Mouse (Mus musculus) midbrain, embryonic 11.5 days (tissue): Measurements from ENCODE around the gene Ctnna2. TPM values are rescaled to one million over a fixed set of nuclear protein-coding genes. Genes with fewer than 3 reads are reported as not detected.
A peak's percentile ranks its signal among the peaks of the same experiment; 100 is the strongest.

Experiments
- ATAC-seq: fragments of 200-750 bp; cut with Nextera tagmentation; 2 replicates; pipeline ENCODE4 v1.8.0; 2017; ENCODE audit warnings: moderate TSS enrichment, moderate library complexity; ENCODE audit not compliant: low FRiP score
- DNase-seq: peaks from one replicate; pipeline ENCODE4 v3.0.0; 2015; ENCODE audit warnings: low spot score; ENCODE audit errors: missing footprints
- H3K27ac ChIP-seq: fragments of 300-500 bp; sonication (generic); 2 replicates; pipeline ENCODE4 v1.5.1; 2014; ENCODE audit warnings: low read depth, low read length
- H3K27me3 ChIP-seq: fragments of 300-500 bp; sonication (generic); 2 replicates; pipeline ENCODE4 v1.6.1; 2014; ENCODE audit warnings: mild to moderate bottlenecking, low read length, moderate library complexity, mixed read lengths; ENCODE audit not compliant: control insufficient read depth, insufficient read depth
- H3K36me3 ChIP-seq: fragments of 300-500 bp; sonication (generic); 2 replicates; pipeline ENCODE4 v1.6.1; 2014; ENCODE audit warnings: mild to moderate bottlenecking, low read length, moderate library complexity, mixed read lengths; ENCODE audit not compliant: control insufficient read depth, insufficient read depth
- H3K4me1 ChIP-seq: fragments of 300-500 bp; sonication (generic); 2 replicates; pipeline ENCODE4 v1.6.1; 2014; ENCODE audit warnings: low read length; ENCODE audit not compliant: control insufficient read depth, insufficient read depth
- H3K4me2 ChIP-seq: fragments of 300-500 bp; sonication (generic); 2 replicates; pipeline ENCODE4 v1.6.1; 2014; ENCODE audit warnings: mild to moderate bottlenecking, moderate library complexity
- H3K4me3 ChIP-seq: fragments of 300-500 bp; sonication (generic); 2 replicates; pipeline ENCODE4 v1.5.1; 2014; ENCODE audit warnings: low read depth, low read length
- H3K9ac ChIP-seq: fragments of 300-500 bp; sonication (generic); 2 replicates; pipeline ENCODE4 v1.6.1; 2014; ENCODE audit warnings: low read length
- H3K9me3 ChIP-seq: fragments of 300-500 bp; sonication (generic); 2 replicates; pipeline ENCODE4 v1.6.1; 2016; ENCODE audit warnings: low read length; ENCODE audit not compliant: control insufficient read depth
- WGBS: fragments of 180-500 bp; shearing (Covaris S2); extraction: QIAGEN DNeasy Blood & Tissue Kit; methylation state at CpG from one replicate; pipeline ENCODE4 v1.1.7; 2014; 5-methylcytosine and 5-hydroxymethylcytosine counted together
- polyA plus RNA-seq: library from polyadenylated mRNA; unstranded; fragments of >200 nt; fragmentation: Nextera tagmentation; extraction: Ambion mirVana; gene quantifications from 2 replicates; pipeline ENCODE4 v1.2.1, GENCODE M21; 2014

The Ctnna2 gene
- polyA plus RNA-seq, 1 experiment from 2014 or later: 49.4 TPM

DNA sequence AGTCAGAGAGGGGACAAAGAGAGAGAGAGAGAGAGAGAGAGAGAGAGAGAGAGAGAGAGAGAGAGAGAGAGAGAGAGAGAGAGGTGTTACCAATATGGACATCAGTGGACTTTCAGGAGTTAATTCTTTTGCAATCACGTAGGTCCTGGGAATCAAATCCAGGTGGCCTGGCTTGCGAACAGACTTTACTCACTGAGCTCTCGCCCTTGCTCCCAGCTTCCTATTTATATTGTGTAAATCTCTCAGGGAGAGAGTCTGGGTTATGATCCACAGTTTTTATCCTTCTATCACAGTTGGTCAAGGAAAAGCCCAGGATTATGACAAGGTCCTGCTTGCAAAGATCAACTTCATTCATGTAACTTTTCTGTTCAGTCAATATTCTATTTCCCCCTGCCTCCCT, 714.3 kb downstream of the Ctnna2 start:
- Histone ChIP-seq H3K4me2 (no peak overlapping the region), H3K9me3 (no peaks in the 10 kb centered on the region), H3K9ac (no peak overlapping the region), H3K36me3 (no peaks in the 10 kb centered on the region), H3K27ac (no peak overlapping the region), H3K27me3 (no peaks in the 10 kb centered on the region), H3K4me3 (no peak overlapping the region), H3K4me1 (no peaks in the 10 kb centered on the region)
- WGBS: 74% methylated on average over 3 of the region's 3 CpGs
- ATAC-seq (no peak), DNase-seq (peak; percentile 61)

DNA sequence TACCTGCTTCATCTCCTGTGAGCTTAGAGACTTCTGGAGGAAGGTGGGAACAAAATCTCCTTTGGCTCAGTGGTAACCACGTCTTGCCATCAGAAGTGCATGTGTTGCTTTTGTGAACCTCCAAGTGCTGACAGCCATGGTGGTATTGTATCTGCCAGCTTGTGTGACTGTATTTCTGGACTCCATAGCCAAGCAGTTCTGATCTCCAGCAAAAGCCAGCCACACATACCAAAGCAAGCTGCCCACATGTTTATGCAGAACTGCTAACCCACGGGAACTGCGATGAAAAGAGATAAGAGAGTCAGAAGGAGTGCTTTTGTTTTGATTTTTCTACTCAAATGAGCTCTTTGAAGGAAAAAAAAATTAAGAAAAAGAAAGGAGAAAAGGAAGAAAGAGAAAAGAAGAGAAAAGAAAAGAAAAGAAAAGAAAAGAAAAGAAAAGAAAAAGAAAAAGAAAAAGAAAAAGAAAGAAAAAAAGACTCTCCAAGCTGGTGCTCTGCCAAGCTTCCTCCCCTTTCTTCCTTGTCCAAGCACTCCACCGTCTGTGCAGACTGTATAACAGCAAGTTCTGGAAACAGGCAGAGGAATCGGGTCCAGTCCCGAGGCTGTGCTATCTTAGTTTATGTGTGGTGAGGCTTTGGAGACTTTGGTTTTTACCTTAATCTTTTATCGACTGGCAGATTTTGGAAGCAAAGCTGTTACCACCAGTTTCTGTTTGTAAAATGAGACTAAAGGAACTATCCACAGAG, 722.0 kb downstream of the Ctnna2 start:
- no peak overlapping the region for H3K4me2 ChIP-seq
- H3K27me3 ChIP-seq: no peaks in the 10 kb centered on the region
- H3K36me3 ChIP-seq: no peaks in the 10 kb centered on the region
- H3K27ac ChIP-seq: no peak overlapping the region
- WGBS: 55% methylated on average over 7 of the region's 7 CpGs
- no peaks in the 10 kb centered on the region for H3K4me1 ChIP-seq
- no peak overlapping the region for H3K4me3 ChIP-seq
- H3K9ac ChIP-seq: no peak overlapping the region
- ATAC-seq (no peak), DNase-seq (peak; percentile 75)
- no peaks in the 10 kb centered on the region for H3K9me3 ChIP-seq

DNA sequence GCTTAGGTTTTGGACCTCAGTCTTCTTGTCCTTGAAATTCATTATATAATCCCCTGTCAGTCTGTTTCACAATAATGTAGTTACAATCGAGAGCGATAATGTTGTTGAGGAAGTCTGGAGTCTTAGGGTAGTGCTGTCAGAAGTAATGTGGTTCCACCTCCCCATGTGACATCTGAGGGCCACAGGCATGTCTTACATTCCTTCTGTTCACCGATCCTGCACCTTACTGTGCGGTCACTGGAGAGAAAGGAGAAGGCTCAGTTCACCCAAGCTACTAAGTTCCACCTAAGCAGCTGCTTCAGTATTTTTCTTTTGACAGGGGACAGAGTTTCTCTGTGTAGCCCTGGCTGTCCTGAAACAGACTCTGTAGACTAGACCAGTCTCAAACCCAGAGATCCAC, 723.2 kb downstream of the Ctnna2 start:
- Histone ChIP-seq H3K4me3 (no peak overlapping the region), H3K4me2 (no peak overlapping the region), H3K27me3 (no peaks in the 10 kb centered on the region), H3K36me3 (no peaks in the 10 kb centered on the region), H3K27ac (no peak overlapping the region), H3K9me3 (no peaks in the 10 kb centered on the region), H3K4me1 (no peaks in the 10 kb centered on the region), H3K9ac (no peak overlapping the region)
- DNase-seq (no peak), ATAC-seq (no peak)
- 87% methylated on average over 4 of the region's 4 CpGs for WGBS

DNA sequence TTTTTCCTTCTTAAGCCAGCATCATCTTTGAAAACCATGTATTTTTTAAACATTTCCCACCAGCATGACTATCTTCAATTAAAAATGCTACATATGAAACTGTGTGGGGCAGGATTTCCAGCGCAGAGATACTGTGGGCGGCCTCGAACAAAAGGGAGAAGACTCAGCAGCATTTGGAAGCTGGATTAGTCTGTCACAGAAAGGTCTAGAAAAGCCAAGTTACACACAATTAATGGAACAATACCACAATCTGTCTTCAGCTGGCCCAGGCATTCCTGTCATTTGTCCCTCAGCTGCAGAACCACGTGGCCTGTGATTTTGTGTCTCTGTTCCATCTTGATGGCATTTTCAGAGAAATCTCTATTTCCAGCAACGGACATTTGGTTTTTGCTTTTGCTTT, 726.0 kb downstream of the Ctnna2 start:
- Histone ChIP-seq H3K36me3 (no peaks in the 10 kb centered on the region), H3K27me3 (no peaks in the 10 kb centered on the region), H3K4me2 (no peak overlapping the region), H3K4me3 (no peak overlapping the region), H3K4me1 (no peaks in the 10 kb centered on the region), H3K9ac (no peak overlapping the region), H3K9me3 (no peaks in the 10 kb centered on the region), H3K27ac (no peak overlapping the region)
- ATAC-seq (no peak), DNase-seq (peak; percentile 60)
- WGBS: 77% methylated on average over 5 of the region's 5 CpGs

- ATAC-seq: peak; percentile 85
- H3K9ac ChIP-seq: peak overlapping the region; percentile 62
These were observed 735.8 kb downstream of the Ctnna2 start for GRCm38 (mm10) chr6:77243541-77244231.

GRCm38 (mm10) chr6:77242601-77243406, 736.7 kb downstream of the Ctnna2 start, which contains the start of gene Lrrtm1:
Lrrtm1 (plus strand) TSS chr6:77242689.
- DNase-seq (peak; percentile 97), ATAC-seq (peak; percentile 91)
- H3K4me2 ChIP-seq: peak within 1 kb of the TSS; percentile 89
- H3K4me3 ChIP-seq: peak within 1 kb of the TSS; percentile 51
- peaks cover 7% of the 10 kb centered on the region; the same call in 1 of the 2 replicates for H3K4me1 ChIP-seq
- H3K27me3 ChIP-seq: peaks cover 16% of the 10 kb centered on the region
- WGBS: under 1% methylated on average over 53 of the region's 53 CpGs
- no peaks in the 10 kb centered on the region for H3K36me3 ChIP-seq
- H3K9me3 ChIP-seq: no peaks in the 10 kb centered on the region
- H3K27ac ChIP-seq: peak within 1 kb of the TSS; percentile 64
- peak within 1 kb of the TSS; percentile 62 for H3K9ac ChIP-seq

More at GRCm38 (mm10) chr6:77243541-77244231, 735.8 kb downstream of the Ctnna2 start:
- Histone ChIP-seq H3K4me3 (peak overlapping the region; percentile 51), H3K36me3 (no peaks in the 10 kb centered on the region), H3K4me1 (peaks cover 7% of the 10 kb centered on the region; the same call in 1 of the 2 replicates), H3K9me3 (no peaks in the 10 kb centered on the region), H3K27ac (peak overlapping the region; percentile 64; the same call in 1 of the 2 replicates), H3K27me3 (peaks cover 16% of the 10 kb centered on the region), H3K4me2 (peak overlapping the region; percentile 89)
- peak; percentile 98 for DNase-seq
- WGBS: under 1% methylated on average over 43 of the region's 43 CpGs

- ATAC-seq (no peak), DNase-seq (no peak)
- Histone ChIP-seq H3K36me3 (no peaks in the 10 kb centered on the region), H3K4me2 (no peak overlapping the region), H3K27me3 (peaks cover 14% of the 10 kb centered on the region), H3K4me3 (no peak overlapping the region), H3K27ac (no peak overlapping the region), H3K9me3 (no peaks in the 10 kb centered on the region), H3K4me1 (peaks cover 7% of the 10 kb centered on the region; the same call in 1 of the 2 replicates), H3K9ac (no peak overlapping the region)
- WGBS: 40% methylated on average over 1 of the region's 1 CpGs
These were observed 739.1 kb downstream of the Ctnna2 start for GRCm38 (mm10) chr6:77240426-77240825.

DNA sequence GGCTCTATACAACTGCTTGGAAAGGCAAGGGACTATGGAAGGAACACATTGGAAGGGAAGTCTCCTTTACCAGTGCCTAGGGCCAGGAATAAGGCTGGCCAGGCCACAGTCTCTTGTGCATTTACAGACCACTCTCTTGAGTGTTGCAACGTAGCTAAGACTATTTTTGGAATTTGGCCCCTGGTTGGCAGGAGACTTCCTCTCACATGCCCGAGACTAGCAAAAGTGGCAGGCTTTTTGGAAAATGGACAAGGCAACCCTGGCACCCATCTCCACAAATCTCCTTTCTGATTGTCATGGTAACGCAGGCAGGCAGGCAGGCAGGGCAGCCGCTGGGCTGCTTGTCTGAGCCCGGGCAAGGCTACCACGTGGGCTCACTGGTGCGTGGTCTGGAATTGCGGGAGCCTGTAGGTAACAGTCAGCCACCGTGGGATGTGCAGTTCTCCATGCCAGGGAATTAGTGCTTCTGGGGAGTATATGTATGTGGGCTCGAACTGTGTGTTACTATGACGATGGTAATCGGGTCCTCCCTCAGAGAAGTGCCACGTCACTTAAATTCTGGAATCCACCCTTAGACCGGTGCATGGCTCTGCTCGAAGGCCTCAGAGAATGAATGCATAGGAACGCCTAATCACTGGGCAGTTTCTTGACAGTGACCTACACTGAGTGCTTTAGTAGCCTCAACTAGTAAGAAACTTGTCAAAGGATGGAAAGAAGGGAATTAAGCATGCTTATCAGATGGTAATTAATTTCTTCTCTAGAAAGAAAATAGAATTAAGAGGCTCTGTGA, 756.5 kb downstream of the Ctnna2 start:
- WGBS: 31% methylated on average over 16 of the region's 16 CpGs
- ATAC-seq (peak; percentile 76), DNase-seq (no peak)
- no peak overlapping the region for H3K27ac ChIP-seq
- no peak overlapping the region for H3K4me2 ChIP-seq
- no peaks in the 10 kb centered on the region for H3K27me3 ChIP-seq
- no peak overlapping the region for H3K9ac ChIP-seq
- no peaks in the 10 kb centered on the region for H3K9me3 ChIP-seq
- H3K4me3 ChIP-seq: no peak overlapping the region
- peaks cover 8% of the 10 kb centered on the region for H3K4me1 ChIP-seq
- H3K36me3 ChIP-seq: no peaks in the 10 kb centered on the region
